ENCODE assay signal across 22 mouse cellular contexts in the genomic region with DNA sequence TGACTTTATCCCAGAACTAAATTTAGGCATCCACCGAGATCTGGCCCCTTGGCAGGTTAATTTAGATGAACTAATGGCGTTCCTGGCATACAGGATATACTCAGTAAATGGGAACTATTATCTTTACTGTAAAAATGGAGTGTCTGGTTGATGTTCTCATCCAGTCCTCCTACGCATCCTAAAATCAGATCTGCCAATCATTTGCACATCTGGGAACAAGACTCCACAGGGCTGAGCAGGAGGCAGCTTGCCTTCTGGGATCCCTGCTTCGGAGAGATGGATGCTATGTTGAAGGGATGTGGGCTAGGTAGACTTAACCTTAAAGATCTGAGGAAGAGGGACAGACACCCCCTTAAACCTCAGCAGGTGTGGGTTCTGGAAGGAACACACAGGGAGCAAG.
DNase-seq lines count a peak whose midpoint lies in the region; ATAC-seq and TF ChIP-seq lines count a peak whose summit lies in the region.
"Had no signal": no experiment of that assay in that cellular context is flagged by ENCODE, and none has a peak within 500 bp of the region (broad histone marks: within the 10 kb centered on the region; RNA-seq: fewer than 3 reads in every experiment).

No protein-coding gene starts in this region.

- TF ChIP-seq CTCF in forebrain, postnatal 0 days (IDR thresholded peaks at IDR 0.05; ENCODE audit: low read depth), result no peak
- TF ChIP-seq CTCF in embryonic fibroblast, embryonic 13.5 days (IDR thresholded peaks at IDR 0.05; ENCODE audit: borderline replicate concordance, insufficient read depth, low read length), result no peak

- DNase-seq in forebrain, postnatal 0 days, result no peak
- DNase-seq in heart, adult 18-20 months, result no peak
- peak; percentile 73 for DNase-seq in brain, adult 2 months (ENCODE audit: low read depth, low spot score)
- DNase-seq in gastrocnemius, postnatal 10 days, result no peak
- DNase-seq: adrenal gland, postnatal 14 days; cerebellum, adult 11-12 months; cerebellum, adult 9-11 months; gastrocnemius, postnatal 36 days; kidney, adult 18-20 months; kidney, postnatal 25 days; lung, adult 2 months; lung, postnatal 14 days; retina, postnatal 1 day; thymus, postnatal 4 days had no signal

- no peaks in the 10 kb centered on the region for H3K27me3 ChIP-seq in forebrain, postnatal 0 days (ENCODE audit: insufficient read depth, low read length)
- H3K27me3 ChIP-seq in forebrain, embryonic 12.5 days, result no peaks in the 10 kb centered on the region
- no peaks in the 10 kb centered on the region for H3K27me3 ChIP-seq in heart, embryonic 15.5 days
- H3K27me3 ChIP-seq: embryonic facial prominence, embryonic 13.5 days; kidney, embryonic 15.5 days had no signal

- peaks cover 16% of the 10 kb centered on the region for H3K4me1 ChIP-seq in forebrain, postnatal 0 days (ENCODE audit: insufficient read depth)
- H3K4me1 ChIP-seq in forebrain, embryonic 12.5 days, result peaks cover 14% of the 10 kb centered on the region
- peaks cover 31% of the 10 kb centered on the region for H3K4me1 ChIP-seq in heart, embryonic 15.5 days (replicated peaks)
- H3K4me1 ChIP-seq in embryonic fibroblast, embryonic 13.5 days (ENCODE audit: control insufficient read depth, insufficient read depth, low read length), result no peaks in the 10 kb centered on the region

- no peak overlapping the region for H3K9ac ChIP-seq in forebrain, postnatal 0 days
- H3K9ac ChIP-seq in forebrain, embryonic 12.5 days, result no peak overlapping the region
- H3K9ac ChIP-seq in heart, embryonic 15.5 days, result no peak overlapping the region
- H3K9ac ChIP-seq: embryonic facial prominence, embryonic 13.5 days; kidney, embryonic 15.5 days; liver, embryonic 14.5 days had no signal

- no peak for TF ChIP-seq POLR2A in embryonic fibroblast, embryonic 13.5 days (IDR thresholded peaks at IDR 0.05; ENCODE audit: low read depth, low read length)

- no peaks in the 10 kb centered on the region for H3K9me3 ChIP-seq in forebrain, postnatal 0 days (ENCODE audit: low read length)
- no peaks in the 10 kb centered on the region for H3K9me3 ChIP-seq in forebrain, embryonic 12.5 days
- no peaks in the 10 kb centered on the region for H3K9me3 ChIP-seq in heart, embryonic 15.5 days (replicated peaks)
- H3K9me3 ChIP-seq: embryonic facial prominence, embryonic 13.5 days; kidney, embryonic 15.5 days had no signal

- H3K4me3 ChIP-seq in forebrain, postnatal 0 days (ENCODE audit: low read depth, low read length), result no peak overlapping the region
- H3K4me3 ChIP-seq in forebrain, embryonic 12.5 days (replicated peaks), result no peak overlapping the region
- no peak overlapping the region for H3K4me3 ChIP-seq in heart, embryonic 15.5 days
- no peak overlapping the region for H3K4me3 ChIP-seq in embryonic fibroblast, embryonic 13.5 days (ENCODE audit: insufficient read depth, low read length)
- H3K4me3 ChIP-seq: embryonic facial prominence, embryonic 13.5 days; erythroblast, embryonic 14.5 days; kidney, embryonic 15.5 days had no signal

- no peaks in the 10 kb centered on the region for H3K36me3 ChIP-seq in forebrain, postnatal 0 days (ENCODE audit: insufficient read depth)
- H3K36me3 ChIP-seq in forebrain, embryonic 12.5 days (replicated peaks), result 0 out of 2 replicates have a peak, but pooled peaks cover 3% of the 10 kb centered on the region
- H3K36me3 ChIP-seq in heart, embryonic 15.5 days, result no peaks in the 10 kb centered on the region
- H3K36me3 ChIP-seq: embryonic facial prominence, embryonic 13.5 days; kidney, embryonic 15.5 days had no signal

- ATAC-seq in forebrain, postnatal 0 days, result no peak
- no peak for ATAC-seq in forebrain, embryonic 12.5 days (ENCODE audit: low FRiP score)
- no peak for ATAC-seq in heart, embryonic 15.5 days (replicated peaks; ENCODE audit: insufficient number of reproducible peaks, insufficient read depth, low FRiP score, low read depth)
- ATAC-seq: CD4-positive, CD25-positive, alpha-beta regulatory T cell, adult 4 months had no signal

- H3K27ac ChIP-seq in forebrain, postnatal 0 days (ENCODE audit: low read depth, low read length), result peak overlapping the region; percentile 71
- no peak overlapping the region for H3K27ac ChIP-seq in forebrain, embryonic 12.5 days
- peak overlapping the region; percentile 28; the same call in 1 of the 2 replicates for H3K27ac ChIP-seq in heart, embryonic 15.5 days
- peak overlapping the region; percentile 20; the same call in 1 of the 2 replicates for H3K27ac ChIP-seq in embryonic fibroblast, embryonic 13.5 days (ENCODE audit: insufficient read depth, low read length)
- H3K27ac ChIP-seq: embryonic facial prominence, embryonic 13.5 days; kidney, embryonic 15.5 days; liver, embryonic 14.5 days had no signal

- no peak overlapping the region for H3K4me2 ChIP-seq in forebrain, postnatal 0 days (ENCODE audit: low read depth)
- no peak overlapping the region for H3K4me2 ChIP-seq in forebrain, embryonic 12.5 days
- H3K4me2 ChIP-seq in heart, embryonic 15.5 days, result no peak overlapping the region
- H3K4me2 ChIP-seq: embryonic facial prominence, embryonic 13.5 days; kidney, embryonic 15.5 days had no signal

- 70% methylated on average over 4 of the region's 4 CpGs for WGBS in forebrain, postnatal 0 days
- WGBS in forebrain, embryonic 12.5 days, result 89% methylated on average over 4 of the region's 4 CpGs
- WGBS in heart, embryonic 15.5 days, result 54% methylated on average over 4 of the region's 4 CpGs
